Mouse (Mus musculus): ENCODE data around the gene Spag7. TPM values are rescaled to one million over a fixed set of nuclear protein-coding genes. Genes with fewer than 3 reads are reported as not detected.
A peak's percentile ranks its signal among the peaks of the same experiment; 100 is the strongest.

Gene Spag7
- polyA plus RNA-seq, 1 experiment from 2014 or later = 156 TPM

DNA sequence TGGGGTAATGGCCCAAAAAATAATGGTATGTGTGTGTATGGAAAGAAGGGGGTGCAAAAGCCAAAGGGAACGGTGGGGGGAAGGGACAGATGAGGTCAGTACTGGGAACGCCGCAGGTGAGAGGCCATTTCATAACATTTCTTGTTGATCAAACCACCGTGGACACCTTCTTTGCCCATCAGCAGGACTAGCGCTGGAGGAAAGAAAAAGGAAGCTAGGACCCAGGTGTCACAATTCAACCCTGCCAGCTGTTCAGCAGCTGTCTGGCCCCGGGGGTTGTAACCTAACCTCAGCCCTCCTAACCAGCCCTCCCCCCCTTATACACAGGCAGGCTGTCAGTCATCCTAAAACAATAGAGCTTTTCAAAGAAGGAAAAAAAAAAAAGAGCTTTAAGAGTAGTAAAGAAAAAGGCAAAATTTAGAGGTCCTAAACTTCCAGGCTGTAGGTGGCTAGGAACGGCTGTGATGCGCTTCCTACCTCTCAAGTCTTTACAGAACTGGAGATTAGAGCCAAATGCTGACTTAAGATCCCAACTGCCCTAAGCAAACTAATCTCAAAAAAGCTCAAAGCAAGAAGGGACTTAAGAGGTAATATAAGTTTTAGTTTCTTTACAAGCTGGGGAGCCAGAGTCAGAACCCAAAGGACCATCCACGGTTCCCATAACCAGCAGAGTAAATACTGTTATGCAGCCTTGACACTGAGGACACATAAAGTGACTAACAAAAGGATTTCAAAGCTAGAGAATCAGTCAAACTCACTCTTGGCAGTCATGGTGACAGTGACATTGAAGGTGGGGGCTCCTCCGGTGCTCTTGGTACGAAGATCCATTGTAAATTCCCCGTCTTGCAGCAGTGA is 17.0 kb downstream of the Spag7 start:
- H3K27me3 ChIP-seq (ENCODE audit: control insufficient read depth, insufficient read depth, low read length) = no peaks in the 10 kb centered on the region
- no peaks in the 10 kb centered on the region for H3K9me3 ChIP-seq (ENCODE audit: control insufficient read depth, low read length)
- H3K4me2 ChIP-seq (ENCODE audit: low read depth, severe bottlenecking) = peak overlapping the region; percentile 96
- H3K4me3 ChIP-seq (ENCODE audit: low read depth, low read length) = peak overlapping the region; percentile 100
- peaks cover 38% of the 10 kb centered on the region for H3K4me1 ChIP-seq (ENCODE audit: control insufficient read depth, insufficient read depth, low read length)
- peak overlapping the region; percentile 98; the same call in 1 of the 2 replicates for H3K9ac ChIP-seq (ENCODE audit: low read length)
- WGBS = 62% methylated on average over 12 of the region's 12 CpGs
- ATAC-seq (ENCODE audit: insufficient number of reproducible peaks, low FRiP score, low TSS enrichment, low read depth) (no peak), DNase-seq (ENCODE audit: low spot score) (peak; percentile 61)
- H3K27ac ChIP-seq (replicated peaks; ENCODE audit: low read depth, low read length) = peak overlapping the region; percentile 97; the same call in 1 of the 2 replicates
- peaks cover 28% of the 10 kb centered on the region for H3K36me3 ChIP-seq (ENCODE audit: control insufficient read depth, insufficient read depth, low read length)

DNA sequence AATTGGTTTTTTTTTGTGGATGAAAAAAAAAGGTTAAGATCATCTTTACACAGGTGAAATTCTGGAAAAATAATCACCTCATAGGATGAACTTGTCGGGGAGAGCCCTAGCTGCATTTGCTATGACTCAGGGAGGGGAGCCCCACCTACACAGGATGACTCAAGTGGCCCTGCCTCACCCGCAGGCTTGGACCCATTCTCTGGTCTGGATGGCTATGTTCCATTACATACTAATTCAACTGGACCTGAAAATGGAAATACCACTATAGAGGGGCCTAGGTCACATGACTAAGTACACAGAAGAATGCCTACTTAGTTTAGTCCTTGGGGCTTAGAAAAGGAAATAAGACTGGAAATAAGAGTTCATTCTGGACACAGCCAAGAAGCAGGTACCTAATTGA is 17.8 kb downstream of the Spag7 start:
- H3K36me3 ChIP-seq (ENCODE audit: control insufficient read depth, insufficient read depth, low read length) = peaks cover 28% of the 10 kb centered on the region
- H3K27ac ChIP-seq (replicated peaks; ENCODE audit: low read depth, low read length) = no peak overlapping the region
- DNase-seq (ENCODE audit: low spot score) (no peak), ATAC-seq (ENCODE audit: insufficient number of reproducible peaks, low FRiP score, low TSS enrichment, low read depth) (no peak)
- no peaks in the 10 kb centered on the region for H3K9me3 ChIP-seq (ENCODE audit: control insufficient read depth, low read length)
- peaks cover 32% of the 10 kb centered on the region for H3K4me1 ChIP-seq (ENCODE audit: control insufficient read depth, insufficient read depth, low read length)
- H3K9ac ChIP-seq (ENCODE audit: low read length) = no peak overlapping the region
- WGBS = 77% methylated on average over 2 of the region's 2 CpGs
- no peaks in the 10 kb centered on the region for H3K27me3 ChIP-seq (ENCODE audit: control insufficient read depth, insufficient read depth, low read length)
- H3K4me3 ChIP-seq (ENCODE audit: low read depth, low read length) = peak overlapping the region; percentile 6
- H3K4me2 ChIP-seq (ENCODE audit: low read depth, severe bottlenecking) = peak overlapping the region; percentile 1; the same call in 1 of the 2 replicates

DNA sequence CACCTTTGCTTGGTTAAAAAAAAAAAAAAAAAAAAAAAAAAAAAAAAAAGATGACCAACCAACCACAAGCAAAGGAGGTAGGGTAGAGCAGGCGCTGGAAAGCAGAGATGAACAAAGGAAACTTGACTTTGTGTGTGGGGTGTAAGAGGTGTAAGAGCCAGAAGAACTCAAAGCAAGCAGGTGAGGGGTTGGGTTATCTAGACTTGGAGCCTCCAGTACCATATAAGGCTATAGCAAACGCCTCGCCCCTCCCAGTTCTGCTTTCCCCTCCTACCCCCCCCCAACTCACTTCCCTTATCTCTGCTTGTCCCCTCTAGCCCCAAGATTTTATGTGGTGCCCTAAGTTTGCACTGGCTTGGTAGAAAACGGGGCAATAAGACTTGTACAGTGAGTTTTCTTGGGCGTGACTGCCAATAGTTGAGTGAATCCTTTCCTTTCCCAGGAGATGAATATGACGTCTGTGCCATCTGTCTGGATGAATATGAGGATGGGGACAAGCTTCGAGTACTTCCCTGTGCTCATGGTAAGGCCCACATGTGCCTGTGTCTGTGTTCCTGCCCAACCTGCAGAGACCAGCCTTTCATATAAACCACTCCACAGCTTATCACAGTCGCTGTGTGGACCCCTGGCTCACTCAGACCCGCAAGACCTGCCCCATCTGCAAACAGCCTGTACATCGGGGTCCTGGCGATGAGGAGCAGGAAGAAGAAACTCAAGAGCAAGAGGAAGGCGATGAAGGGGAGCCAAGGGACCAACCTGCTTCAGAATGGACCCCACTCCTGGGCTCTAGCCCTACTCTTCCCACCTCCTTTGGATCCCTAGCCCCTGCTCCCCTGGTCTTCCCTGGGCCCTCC is 18.7 kb downstream of the Spag7 start:
- no peaks in the 10 kb centered on the region for H3K27me3 ChIP-seq (ENCODE audit: control insufficient read depth, insufficient read depth, low read length)
- H3K4me2 ChIP-seq (ENCODE audit: low read depth, severe bottlenecking) = no peak overlapping the region
- H3K36me3 ChIP-seq (ENCODE audit: control insufficient read depth, insufficient read depth, low read length) = peaks cover 28% of the 10 kb centered on the region
- H3K9me3 ChIP-seq (ENCODE audit: control insufficient read depth, low read length) = no peaks in the 10 kb centered on the region
- ATAC-seq (ENCODE audit: insufficient number of reproducible peaks, low FRiP score, low TSS enrichment, low read depth) = no peak
- H3K4me1 ChIP-seq (ENCODE audit: control insufficient read depth, insufficient read depth, low read length) = peaks cover 32% of the 10 kb centered on the region
- H3K9ac ChIP-seq (ENCODE audit: low read length) = no peak overlapping the region
- peak overlapping the region; percentile 16; the same call in 1 of the 2 replicates for H3K4me3 ChIP-seq (ENCODE audit: low read depth, low read length)
- no peak overlapping the region for H3K27ac ChIP-seq (replicated peaks; ENCODE audit: low read depth, low read length)
- 86% methylated on average over 12 of the region's 12 CpGs for WGBS
- no peak for DNase-seq (ENCODE audit: low spot score)

GRCm38 (mm10) chr11:70649185-70649734 is 20.0 kb downstream of the Spag7 start:
- Histone ChIP-seq H3K4me3 (ENCODE audit: low read depth, low read length) (no peak overlapping the region), H3K9me3 (ENCODE audit: control insufficient read depth, low read length) (no peaks in the 10 kb centered on the region), H3K27me3 (ENCODE audit: control insufficient read depth, insufficient read depth, low read length) (no peaks in the 10 kb centered on the region), H3K9ac (ENCODE audit: low read length) (no peak overlapping the region; the same call in 1 of the 2 replicates), H3K27ac (replicated peaks; ENCODE audit: low read depth, low read length) (no peak overlapping the region), H3K36me3 (ENCODE audit: control insufficient read depth, insufficient read depth, low read length) (peaks cover 36% of the 10 kb centered on the region), H3K4me1 (ENCODE audit: control insufficient read depth, insufficient read depth, low read length) (peaks cover 32% of the 10 kb centered on the region), H3K4me2 (ENCODE audit: low read depth, severe bottlenecking) (peak overlapping the region; percentile 90; the same call in 1 of the 2 replicates)
- ATAC-seq (ENCODE audit: insufficient number of reproducible peaks, low FRiP score, low TSS enrichment, low read depth) (no peak), DNase-seq (ENCODE audit: low spot score) (no peak)
- WGBS = 80% methylated on average over 8 of the region's 8 CpGs

GRCm38 (mm10) chr11:70648512-70648911 is 20.7 kb downstream of the Spag7 start:
- peak overlapping the region; percentile 90 for H3K4me2 ChIP-seq (ENCODE audit: low read depth, severe bottlenecking)
- DNase-seq (ENCODE audit: low spot score) (no peak), ATAC-seq (ENCODE audit: insufficient number of reproducible peaks, low FRiP score, low TSS enrichment, low read depth) (no peak)
- H3K4me3 ChIP-seq (ENCODE audit: low read depth, low read length) = peak overlapping the region; percentile 58
- peaks cover 38% of the 10 kb centered on the region for H3K36me3 ChIP-seq (ENCODE audit: control insufficient read depth, insufficient read depth, low read length)
- no peaks in the 10 kb centered on the region for H3K9me3 ChIP-seq (ENCODE audit: control insufficient read depth, low read length)
- peak overlapping the region; percentile 68 for H3K9ac ChIP-seq (ENCODE audit: low read length)
- no peak overlapping the region for H3K27ac ChIP-seq (replicated peaks; ENCODE audit: low read depth, low read length)
- H3K4me1 ChIP-seq (ENCODE audit: control insufficient read depth, insufficient read depth, low read length) = peaks cover 32% of the 10 kb centered on the region
- WGBS = 86% methylated on average over 4 of the region's 4 CpGs
- no peaks in the 10 kb centered on the region for H3K27me3 ChIP-seq (ENCODE audit: control insufficient read depth, insufficient read depth, low read length)

DNA sequence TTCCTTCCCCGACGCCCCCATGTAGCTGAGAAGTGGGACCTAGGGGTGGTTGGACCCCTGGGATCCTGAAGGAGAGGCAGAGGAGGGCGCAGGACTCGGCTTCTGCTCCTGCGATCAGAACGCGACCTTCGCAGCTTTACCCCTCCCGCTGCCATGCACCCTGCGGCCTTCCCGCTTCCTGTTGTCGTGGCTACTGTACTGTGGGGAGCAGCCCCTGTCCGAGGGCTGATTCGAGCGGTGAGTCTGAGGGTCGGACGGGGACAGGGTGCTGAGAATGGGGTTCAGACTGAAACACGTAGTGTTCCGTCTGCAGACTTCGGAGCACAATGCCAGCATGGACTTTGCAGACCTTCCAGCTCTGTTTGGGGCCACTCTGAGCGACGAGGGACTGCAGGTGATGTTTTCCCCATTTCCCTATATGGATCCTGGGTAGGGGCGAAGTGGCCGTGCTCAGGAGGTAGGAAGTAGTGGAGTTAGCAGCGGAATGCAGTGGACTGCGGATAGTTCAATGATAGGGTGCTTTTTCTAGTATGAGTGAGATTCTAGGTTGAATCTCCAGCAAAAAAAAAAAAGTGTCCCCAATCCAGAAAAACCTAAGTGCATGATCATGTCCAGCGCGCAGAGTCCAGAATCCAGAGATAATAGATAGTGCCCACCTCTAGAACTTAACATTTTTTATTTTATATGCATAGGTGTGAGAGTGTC is 21.3 kb downstream of the Spag7 start:
- H3K9ac ChIP-seq (ENCODE audit: low read length) = peak overlapping the region; percentile 68
- 3% methylated on average over 28 of the region's 28 CpGs for WGBS
- H3K9me3 ChIP-seq (ENCODE audit: control insufficient read depth, low read length) = no peaks in the 10 kb centered on the region
- ATAC-seq (ENCODE audit: insufficient number of reproducible peaks, low FRiP score, low TSS enrichment, low read depth) = no peak
- H3K27me3 ChIP-seq (ENCODE audit: control insufficient read depth, insufficient read depth, low read length) = no peaks in the 10 kb centered on the region
- H3K4me2 ChIP-seq (ENCODE audit: low read depth, severe bottlenecking) = peak overlapping the region; percentile 90
- peak; percentile 57 for DNase-seq (ENCODE audit: low spot score)
- peaks cover 38% of the 10 kb centered on the region for H3K36me3 ChIP-seq (ENCODE audit: control insufficient read depth, insufficient read depth, low read length)
- H3K4me1 ChIP-seq (ENCODE audit: control insufficient read depth, insufficient read depth, low read length) = peaks cover 32% of the 10 kb centered on the region
- H3K4me3 ChIP-seq (ENCODE audit: low read depth, low read length) = peak overlapping the region; percentile 58
- peak overlapping the region; percentile 86 for H3K27ac ChIP-seq (replicated peaks; ENCODE audit: low read depth, low read length)

GRCm38 (mm10) chr11:70646691-70647650 is 22.2 kb downstream of the Spag7 start, which contains the start of the genes Rnf167 and Slc25a11:
Gene Rnf167 (plus strand): TSS chr11:70647235.
Gene Slc25a11 (minus strand): TSS chr11:70647479.
- Histone ChIP-seq H3K4me3 (ENCODE audit: low read depth, low read length) (peak within 1 kb of the TSS; percentile 58), H3K9me3 (ENCODE audit: control insufficient read depth, low read length) (no peaks in the 10 kb centered on the region), H3K27me3 (ENCODE audit: control insufficient read depth, insufficient read depth, low read length) (no peaks in the 10 kb centered on the region), H3K4me1 (ENCODE audit: control insufficient read depth, insufficient read depth, low read length) (peaks cover 27% of the 10 kb centered on the region), H3K27ac (replicated peaks; ENCODE audit: low read depth, low read length) (peak within 1 kb of the TSS; percentile 86), H3K9ac (ENCODE audit: low read length) (peak within 1 kb of the TSS; percentile 83), H3K4me2 (ENCODE audit: low read depth, severe bottlenecking) (peak within 1 kb of the TSS; percentile 90), H3K36me3 (ENCODE audit: control insufficient read depth, insufficient read depth, low read length) (peaks cover 32% of the 10 kb centered on the region)
- peak; percentile 88 for ATAC-seq (ENCODE audit: insufficient number of reproducible peaks, low FRiP score, low TSS enrichment, low read depth)
- 0% methylated on average over 63 of the region's 63 CpGs for WGBS
- peak; percentile 98 for DNase-seq (ENCODE audit: low spot score)

Data from limb, embryonic 11.5 days (tissue).